Mouse (Mus musculus): ENCODE results near the gene Tmem258. TPM values are rescaled to one million over a fixed set of nuclear protein-coding genes. Genes with fewer than 3 reads are reported as not detected.
A peak's percentile ranks its signal among the peaks of the same experiment; 100 is the strongest.
"Not testable (repeated sequence)": the region's sequence is repeated elsewhere in the genome, so short reads cannot be mapped to it uniquely, and the experiment has no call there.

The Tmem258 gene
- 51.0 and 60.1 TPM in 2 replicates for polyA plus RNA-seq (2012; rRNA removed)

GRCm38 (mm10) chr19:10203848-10204615, at the start of gene Tmem258, which contains the start of gene Fen1:
Gene Tmem258 (plus strand): TSS chr19:10204014.
Gene Fen1 (minus strand): TSS chr19:10204169.
- TF ChIP-seq CTCF (IDR thresholded peaks at IDR 0.05; ENCODE audit: extremely low read depth, insufficient read depth, low read length) (no peak), POLR2A (IDR thresholded peaks at IDR 0.05; ENCODE audit: extremely low read depth, insufficient read depth, low read length) (peak; percentile 89)

GRCm38 (mm10) chr19:10157725-10158124, 46.1 kb upstream of the Tmem258 start:
- no peak for TF ChIP-seq POLR2A (IDR thresholded peaks at IDR 0.05; ENCODE audit: extremely low read depth, insufficient read depth, low read length)
- TF ChIP-seq CTCF (IDR thresholded peaks at IDR 0.05; ENCODE audit: extremely low read depth, insufficient read depth, low read length), result no peak
- Histone ChIP-seq H3K4me1 (ENCODE audit: control insufficient read depth, insufficient read depth, low read length) (no peaks in the 10 kb centered on the region), H3K4me3 (ENCODE audit: insufficient read depth, low read length) (no peak overlapping the region), H3K27ac (ENCODE audit: insufficient read depth, low read length) (no peak overlapping the region)

More at GRCm38 (mm10) chr19:10203848-10204615, at the start of gene Tmem258, which contains the start of gene Fen1:
- H3K4me3 ChIP-seq (ENCODE audit: insufficient read depth, low read length), result peak within 1 kb of the TSS; percentile 46
- H3K4me1 ChIP-seq (ENCODE audit: control insufficient read depth, insufficient read depth, low read length), result peaks cover 2% of the 10 kb centered on the region; the same call in 1 of the 2 replicates
- H3K27ac ChIP-seq (ENCODE audit: insufficient read depth, low read length), result peak within 1 kb of the TSS; percentile 91

GRCm38 (mm10) chr19:10163896-10164295, 39.9 kb upstream of the Tmem258 start:
- Histone ChIP-seq H3K4me1 (ENCODE audit: control insufficient read depth, insufficient read depth, low read length) (no peaks in the 10 kb centered on the region), H3K4me3 (ENCODE audit: insufficient read depth, low read length) (no peak overlapping the region), H3K27ac (ENCODE audit: insufficient read depth, low read length) (no peak overlapping the region)
- TF ChIP-seq CTCF (IDR thresholded peaks at IDR 0.05; ENCODE audit: extremely low read depth, insufficient read depth, low read length) (no peak), POLR2A (IDR thresholded peaks at IDR 0.05; ENCODE audit: extremely low read depth, insufficient read depth, low read length) (no peak)

- not testable (repeated sequence) for H3K4me1 ChIP-seq (ENCODE audit: control insufficient read depth, insufficient read depth, low read length); H3K4me3 ChIP-seq (ENCODE audit: insufficient read depth, low read length); H3K27ac ChIP-seq (ENCODE audit: insufficient read depth, low read length)
These were observed 37.9 kb upstream of the Tmem258 start for GRCm38 (mm10) chr19:10165928-10166327.

- Histone ChIP-seq H3K27ac (ENCODE audit: insufficient read depth, low read length) (no peak overlapping the region), H3K4me3 (ENCODE audit: insufficient read depth, low read length) (no peak overlapping the region), H3K4me1 (ENCODE audit: control insufficient read depth, insufficient read depth, low read length) (no peaks in the 10 kb centered on the region)
- TF ChIP-seq CTCF (IDR thresholded peaks at IDR 0.05; ENCODE audit: extremely low read depth, insufficient read depth, low read length) (no peak), POLR2A (IDR thresholded peaks at IDR 0.05; ENCODE audit: extremely low read depth, insufficient read depth, low read length) (no peak)
These were observed 36.7 kb upstream of the Tmem258 start for GRCm38 (mm10) chr19:10167112-10167511.

- H3K27ac ChIP-seq (ENCODE audit: insufficient read depth, low read length), result no peak overlapping the region
- TF ChIP-seq POLR2A (IDR thresholded peaks at IDR 0.05; ENCODE audit: extremely low read depth, insufficient read depth, low read length), result no peak
- H3K4me1 ChIP-seq (ENCODE audit: control insufficient read depth, insufficient read depth, low read length), result no peaks in the 10 kb centered on the region
- no peak overlapping the region for H3K4me3 ChIP-seq (ENCODE audit: insufficient read depth, low read length)
These were observed 35.9 kb upstream of the Tmem258 start for GRCm38 (mm10) chr19:10167951-10168350.

- H3K27ac ChIP-seq (ENCODE audit: insufficient read depth, low read length), result no peak overlapping the region
- no peaks in the 10 kb centered on the region for H3K4me1 ChIP-seq (ENCODE audit: control insufficient read depth, insufficient read depth, low read length)
- H3K4me3 ChIP-seq (ENCODE audit: insufficient read depth, low read length), result no peak overlapping the region
- TF ChIP-seq POLR2A (IDR thresholded peaks at IDR 0.05; ENCODE audit: extremely low read depth, insufficient read depth, low read length) (no peak), CTCF (IDR thresholded peaks at IDR 0.05; ENCODE audit: extremely low read depth, insufficient read depth, low read length) (no peak)
These were observed 35.4 kb upstream of the Tmem258 start for GRCm38 (mm10) chr19:10168441-10168840.

GRCm38 (mm10) chr19:10169179-10169578, 34.6 kb upstream of the Tmem258 start:
- H3K4me1 ChIP-seq (ENCODE audit: control insufficient read depth, insufficient read depth, low read length), result no peaks in the 10 kb centered on the region
- H3K4me3 ChIP-seq (ENCODE audit: insufficient read depth, low read length), result no peak overlapping the region
- TF ChIP-seq CTCF (IDR thresholded peaks at IDR 0.05; ENCODE audit: extremely low read depth, insufficient read depth, low read length) (no peak), POLR2A (IDR thresholded peaks at IDR 0.05; ENCODE audit: extremely low read depth, insufficient read depth, low read length) (no peak)
- no peak overlapping the region for H3K27ac ChIP-seq (ENCODE audit: insufficient read depth, low read length)

- H3K4me3 ChIP-seq (ENCODE audit: insufficient read depth, low read length); H3K27ac ChIP-seq (ENCODE audit: insufficient read depth, low read length); H3K4me1 ChIP-seq (ENCODE audit: control insufficient read depth, insufficient read depth, low read length): not testable (repeated sequence)
These were observed 34.0 kb upstream of the Tmem258 start for GRCm38 (mm10) chr19:10169692-10170330.

- Histone ChIP-seq H3K4me1 (ENCODE audit: control insufficient read depth, insufficient read depth, low read length) (no peaks in the 10 kb centered on the region), H3K27ac (ENCODE audit: insufficient read depth, low read length) (no peak overlapping the region), H3K4me3 (ENCODE audit: insufficient read depth, low read length) (no peak overlapping the region)
- no peak for TF ChIP-seq POLR2A (IDR thresholded peaks at IDR 0.05; ENCODE audit: extremely low read depth, insufficient read depth, low read length)
- no peak for TF ChIP-seq CTCF (IDR thresholded peaks at IDR 0.05; ENCODE audit: extremely low read depth, insufficient read depth, low read length)
These were observed 33.3 kb upstream of the Tmem258 start for GRCm38 (mm10) chr19:10170466-10170865.

All from cortical plate, adult 2 months (tissue).